Mouse (Mus musculus) hindbrain, embryonic 16.5 days (tissue): ENCODE results near the gene Lrrn3. TPM values are rescaled to one million over a fixed set of nuclear protein-coding genes. Genes with fewer than 3 reads are reported as not detected.

ENCODE experiments used
- ATAC-seq: fragments of 200-750 bp; cut with Nextera tagmentation; 2 replicates; pipeline ENCODE4 v1.8.0; 2017; ENCODE audit warnings: moderate TSS enrichment, moderate library complexity
- H3K27ac ChIP-seq: fragments of 300-500 bp; sonication (generic); 2 replicates; pipeline ENCODE4 v1.5.1; 2014; ENCODE audit warnings: low read depth, mild to moderate bottlenecking, control low read depth, low read length, moderate library complexity
- H3K27me3 ChIP-seq: fragments of 300-500 bp; sonication (generic); replicated peaks from 2 replicates; pipeline ENCODE4 v1.6.1; 2014; ENCODE audit warnings: low read length; ENCODE audit not compliant: control insufficient read depth, insufficient read depth
- H3K36me3 ChIP-seq: fragments of 300-500 bp; sonication (generic); 2 replicates; pipeline ENCODE4 v1.6.1; 2014; ENCODE audit warnings: mild to moderate bottlenecking, low read length, moderate library complexity, mixed read lengths; ENCODE audit not compliant: control insufficient read depth, insufficient read depth
- H3K4me1 ChIP-seq: fragments of 300-500 bp; sonication (generic); 2 replicates; pipeline ENCODE4 v1.6.1; 2014; ENCODE audit warnings: low read depth, low read length; ENCODE audit not compliant: control insufficient read depth, insufficient read depth
- H3K4me2 ChIP-seq: fragments of 300-500 bp; sonication (generic); 2 replicates; pipeline ENCODE4 v1.6.1; 2014; ENCODE audit warnings: mild to moderate bottlenecking, low read length, control low read depth, moderate library complexity
- H3K4me3 ChIP-seq: fragments of 300-500 bp; sonication (generic); 2 replicates; pipeline ENCODE4 v1.5.1; 2014; ENCODE audit warnings: mild to moderate bottlenecking, low read length, control low read depth, moderate library complexity
- H3K9ac ChIP-seq: fragments of 300-500 bp; sonication (generic); 2 replicates; pipeline ENCODE4 v1.6.1; 2014; ENCODE audit warnings: low read depth, mild to moderate bottlenecking, control low read depth, low read length, moderate library complexity
- H3K9me3 ChIP-seq: fragments of 300-500 bp; sonication (generic); 2 replicates; pipeline ENCODE4 v1.6.1; 2014; ENCODE audit warnings: mild to moderate bottlenecking, low read length, moderate library complexity; ENCODE audit not compliant: control insufficient read depth
- WGBS: fragments of 180-500 bp; shearing (Covaris S2); extraction: QIAGEN DNeasy Blood & Tissue Kit; methylation state at CpG from one replicate; pipeline ENCODE4 v1.1.7; 2014; 5-methylcytosine and 5-hydroxymethylcytosine counted together
- polyA plus RNA-seq: library from polyadenylated mRNA; unstranded; fragments of >200 nt; fragmentation: Nextera tagmentation; extraction: Ambion mirVana; gene quantifications from 2 replicates; pipeline ENCODE4 v1.2.1, GENCODE M21; 2015

Gene Lrrn3
- polyA plus RNA-seq, 1 experiment from 2014 or later: 101 TPM

GRCm38 (mm10) chr12:41409431-41409830 is 76.8 kb downstream of the Lrrn3 start:
- Histone ChIP-seq H3K4me2 (no peak overlapping the region), H3K4me1 (no peaks in the 10 kb centered on the region), H3K9me3 (no peaks in the 10 kb centered on the region), H3K27ac (no peak overlapping the region), H3K27me3 (no peaks in the 10 kb centered on the region), H3K36me3 (no peaks in the 10 kb centered on the region), H3K9ac (no peak overlapping the region), H3K4me3 (no peak overlapping the region)
- ATAC-seq: no peak
- WGBS: 46% methylated on average over 3 of the region's 3 CpGs

GRCm38 (mm10) chr12:41401923-41402322 is 84.3 kb downstream of the Lrrn3 start:
- no peak overlapping the region for H3K27ac ChIP-seq
- no peak for ATAC-seq
- no peak overlapping the region for H3K4me3 ChIP-seq
- no peaks in the 10 kb centered on the region for H3K36me3 ChIP-seq
- H3K4me1 ChIP-seq: no peaks in the 10 kb centered on the region
- no peak overlapping the region for H3K4me2 ChIP-seq
- no peak overlapping the region for H3K9ac ChIP-seq
- no peaks in the 10 kb centered on the region for H3K27me3 ChIP-seq
- H3K9me3 ChIP-seq: no peaks in the 10 kb centered on the region
- 64% methylated on average over 3 of the region's 3 CpGs for WGBS
